Mouse (Mus musculus) adrenal gland, adult (tissue): ENCODE data around the gene Thbs3.

ENCODE experiments used
- DNase-seq, 2 experiments: peaks; one replicate each; pipeline ENCODE4 v3.0.0; 2022 to 2023; ENCODE audit warnings: low spot score in 1 of 2; ENCODE audit not compliant: inconsistent age in 2 of 2

Gene Thbs3

DNA sequence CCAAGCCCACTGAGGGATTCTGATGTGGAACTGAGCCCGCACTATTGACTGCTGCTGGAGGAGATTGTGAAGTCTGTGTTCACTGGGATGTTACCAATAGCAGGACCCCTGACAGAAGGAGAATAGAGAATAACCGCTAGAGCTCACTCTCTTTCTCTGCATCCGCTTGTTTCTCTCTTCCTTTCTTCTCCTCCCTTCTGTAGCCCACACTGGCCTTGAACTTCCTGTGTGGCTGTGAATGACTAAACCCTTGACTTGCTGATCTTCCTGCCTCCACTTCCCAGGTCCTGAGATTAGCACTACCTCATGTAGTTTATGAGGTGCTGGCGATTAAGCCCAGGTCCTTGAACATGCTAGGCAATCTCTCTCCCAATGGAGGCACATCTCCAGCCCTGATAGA, 32.5 kb downstream of the Thbs3 start:
- peak; percentile 5 to 47 for DNase-seq

DNA sequence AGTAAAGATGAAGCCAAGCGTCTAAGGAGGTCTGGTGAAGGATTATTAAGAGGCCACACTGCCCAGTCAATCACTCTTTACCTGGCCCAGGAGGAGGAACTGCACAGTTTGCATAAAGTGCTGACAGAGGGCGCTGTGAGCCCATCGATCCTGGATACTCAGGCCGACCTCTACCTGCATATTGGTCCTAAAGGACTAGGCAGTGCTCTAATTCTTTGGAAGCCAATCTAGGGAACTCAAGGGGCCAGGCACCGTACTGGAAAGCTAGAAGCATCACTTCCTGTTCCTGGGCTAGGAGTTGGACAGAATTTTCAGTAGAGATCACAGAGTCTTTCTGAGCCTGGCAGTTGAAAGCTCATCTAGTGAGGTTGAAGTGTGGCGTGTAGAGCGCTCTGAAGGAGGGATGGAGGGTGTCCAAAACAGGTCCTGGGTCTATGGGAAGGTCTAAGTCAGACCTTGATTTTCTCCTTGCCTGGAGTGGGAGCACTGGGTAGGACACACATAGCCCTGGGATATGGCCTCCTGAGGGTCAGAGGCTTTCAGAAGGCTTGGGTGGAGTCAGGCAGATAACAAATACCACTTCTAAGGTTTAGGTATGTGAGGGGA, 35.6 kb downstream of the Thbs3 start:
- DNase-seq = peak; percentile 67 to 87

DNA sequence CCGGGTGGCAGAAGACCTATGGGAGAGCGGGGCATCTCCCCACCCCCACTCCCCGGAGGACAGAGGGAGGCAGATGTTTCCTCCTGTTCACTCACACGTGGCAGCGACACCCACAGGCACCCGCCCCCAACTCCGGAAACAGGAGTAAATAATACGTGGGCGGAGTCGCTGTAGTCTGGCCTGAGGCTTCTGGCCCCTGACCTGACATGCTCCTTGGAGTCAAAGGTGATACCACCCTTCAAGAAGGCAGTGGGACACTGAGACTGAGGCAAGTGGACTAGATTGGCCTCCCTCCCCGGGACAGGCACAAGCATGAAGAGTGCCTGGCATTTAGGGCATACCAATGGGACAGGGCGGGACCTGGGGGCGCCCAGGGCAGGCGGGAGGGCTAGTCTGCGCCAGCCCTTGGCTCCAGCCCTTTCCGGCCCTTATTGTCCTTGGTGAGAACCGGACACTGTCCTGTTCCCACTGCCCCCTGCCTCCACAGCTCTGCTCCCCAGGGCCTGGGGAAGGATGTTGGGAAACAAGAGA, 36.5 kb downstream of the Thbs3 start:
- peak; percentile 72 to 85 for DNase-seq

DNA sequence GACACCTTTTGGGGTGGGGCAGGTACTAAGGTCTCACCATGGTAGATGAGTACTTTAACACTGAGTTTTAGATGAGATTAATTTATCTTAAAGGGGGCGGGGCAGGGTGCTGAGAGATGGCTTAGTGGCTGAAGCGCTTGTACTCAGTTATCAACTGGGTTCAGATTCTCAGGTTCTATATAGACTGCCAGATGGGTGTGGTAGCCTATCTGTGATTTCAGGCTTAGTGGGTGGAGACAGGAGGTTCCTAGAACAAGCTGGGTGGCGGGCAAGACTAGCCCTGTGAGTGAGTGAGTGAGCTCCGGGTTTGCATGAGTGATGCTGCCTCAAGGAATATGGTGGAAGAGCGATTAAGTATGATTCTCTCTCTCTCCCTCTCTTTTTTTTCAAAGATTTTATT, 40.0 kb downstream of the Thbs3 start:
- no peak for DNase-seq

DNA sequence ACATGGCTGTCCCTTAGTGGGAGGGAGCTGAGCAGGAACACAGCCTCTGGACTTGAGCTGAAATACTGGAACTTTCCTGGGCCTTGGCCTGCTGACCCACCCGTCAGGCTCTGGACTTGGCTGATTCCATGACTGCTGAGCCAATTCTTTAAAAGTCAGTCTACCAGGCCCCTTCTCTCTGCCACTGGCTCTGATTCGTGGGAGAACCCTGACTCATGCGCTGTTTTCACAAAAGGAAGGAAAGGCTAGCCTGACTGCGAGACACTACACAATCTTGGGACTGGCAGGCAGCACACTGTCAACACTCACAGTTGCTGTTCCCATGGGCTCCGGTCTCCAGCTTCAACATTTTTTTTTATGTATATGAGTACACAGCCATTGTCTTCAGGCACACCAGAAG, 41.2 kb downstream of the Thbs3 start:
- DNase-seq = peak in 1 of 2 experiments; percentile 6

DNA sequence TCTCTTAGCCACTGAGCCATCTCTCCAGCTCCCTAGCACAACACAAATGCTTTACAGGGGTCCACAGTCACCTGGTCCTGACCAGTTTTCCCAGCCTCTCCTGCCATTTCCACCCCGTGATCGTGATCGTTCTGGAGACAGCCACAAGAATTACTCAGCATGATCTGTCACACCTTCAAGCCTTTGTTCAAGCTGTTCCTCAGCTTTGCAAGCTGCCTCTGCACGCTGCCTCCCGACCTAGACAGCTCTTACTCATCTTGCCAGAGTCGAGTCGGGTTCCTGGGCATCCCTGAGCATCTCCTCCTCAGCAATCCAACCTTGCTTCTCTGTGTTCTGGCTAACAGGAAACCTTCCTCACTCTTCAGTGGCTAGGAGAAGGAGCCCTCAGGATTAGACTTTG, 44.1 kb downstream of the Thbs3 start, which contains the start of gene Dpm3:
Dpm3 (plus strand) TSS at position 283 of the 400 bp plus-strand sequence.
- no peak for DNase-seq

DNA sequence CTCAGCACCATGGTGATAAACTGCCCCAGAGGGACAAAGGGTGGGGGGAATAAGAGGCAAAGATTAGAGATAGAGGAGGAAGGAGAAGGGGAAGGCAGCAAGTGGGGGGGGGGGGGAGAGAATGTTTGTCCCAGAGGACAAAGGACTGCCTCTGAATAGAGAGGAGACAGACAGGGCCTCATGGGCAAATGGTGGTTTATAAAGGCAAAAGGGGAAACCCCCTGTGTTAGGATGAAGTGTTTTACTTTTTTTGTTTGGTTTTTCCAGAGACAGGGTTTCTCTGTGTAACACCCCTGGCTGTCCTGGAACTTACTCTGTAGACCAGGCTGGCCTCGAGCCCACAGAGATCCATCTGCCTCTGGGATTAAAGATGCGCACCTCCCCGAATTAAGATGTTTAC, 45.2 kb downstream of the Thbs3 start:
- no peak for DNase-seq

DNA sequence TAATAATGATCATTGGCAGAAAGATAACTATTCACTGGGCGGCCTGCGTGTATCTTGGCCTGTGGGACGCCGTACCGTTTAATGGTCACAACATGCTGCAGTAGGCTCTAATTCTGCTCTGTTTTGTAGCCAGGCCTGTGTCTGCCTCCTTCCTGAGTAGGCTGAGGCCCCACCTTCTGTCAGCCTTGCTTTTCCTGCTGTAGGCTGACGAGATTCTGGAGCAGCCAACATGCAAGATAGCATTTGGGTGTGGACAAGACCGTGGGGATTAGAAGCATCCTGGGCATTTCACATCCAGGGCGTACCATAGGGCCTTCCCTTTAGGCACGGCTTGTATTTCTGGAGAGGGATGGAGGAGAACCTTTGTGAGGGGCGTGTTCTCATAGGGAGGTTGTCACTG, 47.4 kb downstream of the Thbs3 start:
- peak; percentile 21 to 51 for DNase-seq

DNA sequence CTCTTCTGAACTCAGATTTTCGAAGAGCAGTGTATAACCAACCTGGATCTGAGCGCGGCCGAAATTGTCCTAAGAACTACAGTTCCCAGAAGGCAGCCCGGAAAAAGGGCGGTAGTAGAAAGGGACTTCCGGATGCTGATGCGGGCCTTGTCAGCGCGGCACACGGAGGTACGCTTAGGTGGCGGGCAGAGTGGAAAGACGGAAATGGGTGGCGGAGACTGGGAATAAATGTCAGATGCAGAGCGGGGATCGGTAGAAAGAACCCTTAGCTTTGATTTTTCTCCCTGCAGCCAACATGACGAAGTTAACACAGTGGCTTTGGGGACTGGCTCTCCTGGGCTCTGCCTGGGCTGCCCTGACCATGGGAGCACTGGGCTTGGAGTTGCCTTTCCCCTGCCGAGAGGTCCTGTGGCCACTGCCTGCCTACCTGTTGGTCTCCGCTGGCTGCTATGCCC, 51.5 kb downstream of the Thbs3 start:
- DNase-seq = peak; percentile 84 to 94

DNA sequence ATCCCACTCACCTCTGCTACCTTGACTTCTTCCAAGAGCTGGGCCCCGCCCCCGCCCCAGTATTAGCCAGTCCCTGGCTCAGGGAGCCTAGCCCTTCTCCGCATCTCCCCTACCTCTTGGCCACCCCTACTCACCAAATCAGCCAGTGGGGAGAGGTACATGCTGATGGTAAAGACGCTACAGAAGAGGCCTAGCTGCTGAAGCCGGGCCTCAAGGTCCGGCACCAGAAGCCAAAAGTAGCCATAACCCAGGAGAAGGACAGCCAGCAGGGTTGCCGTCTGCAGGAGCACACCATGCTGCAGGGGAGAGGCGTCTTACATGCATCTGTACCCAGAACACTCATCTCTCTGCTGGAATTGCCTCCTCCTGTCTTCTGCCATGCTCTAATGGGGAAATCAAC, 53.9 kb downstream of the Thbs3 start:
- DNase-seq = no peak

DNA sequence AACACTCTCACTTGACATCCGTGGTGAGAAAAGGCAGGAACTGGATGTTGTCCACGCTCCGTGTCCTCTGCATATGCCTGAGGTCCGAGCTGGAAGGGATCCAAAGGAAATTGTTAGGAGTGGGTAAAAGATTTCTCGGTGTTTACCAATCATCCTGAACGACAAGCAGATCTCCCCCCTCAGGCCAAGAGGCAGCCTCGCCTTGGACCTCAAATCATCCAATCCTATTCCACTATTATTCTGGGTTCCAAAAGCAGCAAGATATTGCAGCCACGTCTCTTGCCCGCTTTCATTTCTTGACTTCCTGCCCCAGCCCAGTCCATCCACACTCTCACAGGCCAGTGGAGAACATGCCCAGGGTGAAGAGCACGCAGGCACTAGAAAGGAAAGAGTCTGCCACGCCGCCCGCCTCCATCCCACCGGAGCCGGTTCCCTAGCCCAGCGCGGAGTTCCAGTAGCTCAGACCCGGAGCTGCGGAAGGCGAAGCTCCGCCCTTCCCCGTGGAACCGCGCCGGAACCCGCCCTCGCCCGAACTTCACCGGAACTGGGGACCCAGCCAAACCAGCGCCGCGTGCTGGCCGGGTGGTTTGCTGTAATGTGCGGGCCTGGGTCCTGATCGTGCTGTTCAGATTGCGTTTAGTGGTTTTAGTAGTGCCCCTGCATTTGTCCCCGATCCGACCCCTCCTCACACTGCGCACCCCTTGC, 55.2 kb downstream of the Thbs3 start, which contains the start of gene Slc50a1:
Slc50a1 (minus strand) TSS at position 520 of the 705 bp plus-strand sequence.
- DNase-seq = peak; percentile 90 to 94

DNA sequence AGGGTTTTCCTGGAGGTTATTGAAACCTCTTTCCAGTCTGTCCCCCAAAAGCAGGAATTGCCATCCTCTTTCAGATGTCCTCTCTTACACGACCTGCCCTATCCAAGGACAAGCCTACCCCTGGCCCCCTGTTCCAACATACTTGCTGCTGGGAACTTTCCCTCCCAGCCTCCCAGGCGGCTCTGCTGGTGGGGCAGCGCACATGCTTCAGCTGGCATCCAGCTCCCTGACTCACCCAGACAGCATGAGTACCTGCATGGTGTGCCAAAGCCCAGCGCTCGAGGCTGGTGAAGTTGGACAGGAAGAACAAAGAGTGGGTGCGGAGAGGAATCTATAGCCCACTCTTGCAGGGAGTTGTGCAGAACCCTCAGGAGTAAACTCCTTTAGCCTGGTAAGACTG, 55.9 kb downstream of the Thbs3 start:
- peak; percentile 74 to 83 for DNase-seq

DNA sequence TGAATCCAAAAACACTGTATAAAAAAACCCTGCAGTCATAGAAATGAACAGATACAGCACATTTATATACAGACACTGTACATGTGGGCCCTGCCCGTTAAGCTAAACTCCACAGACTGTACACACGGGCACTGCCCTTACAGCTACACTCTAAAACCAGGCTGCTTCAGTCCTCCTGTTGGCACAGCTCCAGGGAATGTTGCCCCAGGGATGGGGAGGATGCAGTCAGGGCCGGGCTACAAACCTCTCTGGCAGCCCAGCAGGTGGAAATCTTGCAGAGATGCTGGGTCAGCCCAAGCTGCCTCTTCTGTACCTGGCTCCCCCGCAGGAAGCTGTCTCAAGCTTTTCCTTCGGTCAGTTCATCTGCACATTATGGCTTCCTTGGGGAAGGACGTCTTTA, 56.8 kb downstream of the Thbs3 start:
- DNase-seq = peak; percentile 37 to 53

DNA sequence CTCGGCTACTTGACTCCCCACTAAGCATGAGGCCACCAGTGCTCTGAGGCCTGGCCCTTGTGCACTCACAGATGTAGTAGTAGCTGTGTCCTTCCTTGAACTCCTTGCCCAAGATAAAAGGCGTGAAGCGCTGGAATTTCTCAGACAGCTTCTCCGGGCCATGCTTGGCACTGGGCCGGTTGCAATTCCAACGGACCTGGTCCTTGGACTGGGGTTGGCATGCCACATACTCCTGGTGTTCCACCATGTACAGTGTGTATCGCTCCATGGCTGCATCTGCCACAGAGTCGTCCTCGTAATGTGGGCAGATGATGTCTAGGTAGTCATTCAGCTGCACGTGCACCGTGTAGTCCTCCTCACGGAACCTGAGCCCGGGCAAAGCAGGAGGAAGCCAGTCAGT, 61.1 kb downstream of the Thbs3 start:
- no peak for DNase-seq
